ENCODE assay signal across 7 mouse cellular contexts in genomic region chr19:6426703-6427500, GRCm38 (mm10). TPM values are rescaled to one million over a fixed set of nuclear protein-coding genes. Genes with fewer than 3 reads are reported as not detected.
DNase-seq lines count a peak whose midpoint lies in the region; ATAC-seq and TF ChIP-seq lines count a peak whose summit lies in the region.

No protein-coding gene starts in this region.

- 19% methylated on average over 13 of the region's 13 CpGs for WGBS in hindbrain, embryonic 12.5 days
- WGBS in liver, embryonic 14.5 days (ENCODE audit: insufficient replicate concordance): 15% methylated on average over 13 of the region's 13 CpGs

- peak; percentile 34 for DNase-seq in thymus, postnatal 0 days (ENCODE audit: low spot score)
- no peak for DNase-seq in thymus, adult 18-20 months
- DNase-seq in c-Kit-positive CD71-positive TER-119-negative erythroid progenitor cells, embryonic 14.5 days (ENCODE audit: low read depth): peak; percentile 48
- DNase-seq in liver, embryonic 14.5 days (ENCODE audit: low read depth in 3 of 3, low spot score in 3 of 3): peak; percentile 27 to 33 (median 28)
- peak; percentile 66 for DNase-seq in splenic B cell, adult 2 months (ENCODE audit: low read depth, low spot score)

- H3K36me3 ChIP-seq in hindbrain, embryonic 12.5 days: peaks cover 11% of the 10 kb centered on the region; the same call in 1 of the 2 replicates
- H3K36me3 ChIP-seq in liver, embryonic 14.5 days (replicated peaks; ENCODE audit: control insufficient read depth, insufficient read depth, low read depth): no peaks in the 10 kb centered on the region
- H3K36me3 ChIP-seq in splenic B cell, adult 2 months (ENCODE audit: control insufficient read depth, insufficient read depth, low read length, poor library complexity, severe bottlenecking): no peaks in the 10 kb centered on the region

- no peak for TF ChIP-seq EP300 in liver, embryonic 14.5 days (IDR thresholded peaks at IDR 0.05; ENCODE audit: low read depth)

- no peaks in the 10 kb centered on the region for H3K9me3 ChIP-seq in hindbrain, embryonic 12.5 days (replicated peaks)
- no peaks in the 10 kb centered on the region for H3K9me3 ChIP-seq in liver, embryonic 14.5 days (ENCODE audit: control insufficient read depth, low read length)

- peaks cover 78% of the 10 kb centered on the region for H3K4me1 ChIP-seq in hindbrain, embryonic 12.5 days
- H3K4me1 ChIP-seq in liver, embryonic 14.5 days (replicated peaks; ENCODE audit: control insufficient read depth in 2 of 2, insufficient read depth in 2 of 2, low read length in 1 of 2): peaks cover 0 to 2% of the 10 kb centered on the region in 2 experiments; a peak in 1 of 4 replicates

- peaks cover 63% of the 10 kb centered on the region for H3K27me3 ChIP-seq in hindbrain, embryonic 12.5 days
- peaks cover 57% of the 10 kb centered on the region for H3K27me3 ChIP-seq in liver, embryonic 14.5 days (ENCODE audit: control insufficient read depth, insufficient read depth, low read length)
- 0 out of 2 replicates have a peak, but pooled peaks cover 3% of the 10 kb centered on the region for H3K27me3 ChIP-seq in splenic B cell, adult 2 months (ENCODE audit: control insufficient read depth, insufficient read depth, low read length, poor library complexity, severe bottlenecking)

- H3K4me2 ChIP-seq in hindbrain, embryonic 12.5 days (replicated peaks): peak overlapping the region; percentile 67
- H3K4me2 ChIP-seq in liver, embryonic 14.5 days (ENCODE audit: low read depth): no peak overlapping the region

- H3K4me3 ChIP-seq in hindbrain, embryonic 12.5 days: no peak overlapping the region
- H3K4me3 ChIP-seq in liver, embryonic 14.5 days (ENCODE audit: insufficient read depth in 1 of 2, low read depth in 2 of 2, low read length in 2 of 2): no peak overlapping the region

- TF ChIP-seq CTCF in liver, embryonic 14.5 days (IDR thresholded peaks at IDR 0.05; ENCODE audit: low read depth): no peak

- ATAC-seq in hindbrain, embryonic 12.5 days (ENCODE audit: low FRiP score): 0 out of 2 replicates have a peak, but pooled peaks have one; percentile 6
- no peak for ATAC-seq in liver, embryonic 14.5 days (ENCODE audit: insufficient read depth)
- ATAC-seq in erythroblast, adult 5-6 weeks (replicated peaks; ENCODE audit: low FRiP score, poor library complexity, severe bottlenecking): no peak

- peak overlapping the region; percentile 35; the same call in 1 of the 2 replicates for H3K27ac ChIP-seq in hindbrain, embryonic 12.5 days
- H3K27ac ChIP-seq in liver, embryonic 14.5 days: no peak overlapping the region

- H3K9ac ChIP-seq in hindbrain, embryonic 12.5 days: no peak overlapping the region
- no peak overlapping the region for H3K9ac ChIP-seq in liver, embryonic 14.5 days (replicated peaks)

RNA-seq across cellular contexts. Expression of gene Nrxn2, which starts 8.4 kb away (rescaled TPM):
- polyA plus RNA-seq in thymus, postnatal 0 days (2015; fragmentation: Nextera tagmentation; extraction: Ambion mirVana): 0.10 and 0.24 TPM in 2 replicates
- polyA plus RNA-seq in hindbrain, embryonic 12.5 days (2016; fragmentation: Nextera tagmentation; extraction: Ambion mirVana): 21.3 and 23.0 TPM in 2 replicates
- 0.46 and 0.74 TPM in 2 replicates for polyA plus RNA-seq in liver, embryonic 14.5 days (2012; rRNA removed)
- polyA plus RNA-seq in liver, embryonic 14.5 days (2014; fragmentation: Nextera tagmentation; extraction: Ambion mirVana): 0.27 and 0.47 TPM in 2 replicates
- total RNA-seq in erythroblast, adult 5-6 weeks (2015; ENCODE audit: low replicate concordance): not detected in 2 replicates
- total RNA-seq in erythroblast, adult 5-6 weeks (2017; ENCODE audit: low replicate concordance): not detected in 2 replicates

RNA-seq across cellular contexts. Expression of gene Rasgrp2, which starts 27.8 kb away (rescaled TPM):
- 195 and 206 TPM in 2 replicates for polyA plus RNA-seq in thymus, postnatal 0 days (2015; fragmentation: Nextera tagmentation; extraction: Ambion mirVana)
- polyA plus RNA-seq in hindbrain, embryonic 12.5 days (2016; fragmentation: Nextera tagmentation; extraction: Ambion mirVana): 20.0 and 23.0 TPM in 2 replicates
- 64.1 and 74.5 TPM in 2 replicates for polyA plus RNA-seq in liver, embryonic 14.5 days (2012; rRNA removed)
- polyA plus RNA-seq in liver, embryonic 14.5 days (2014; fragmentation: Nextera tagmentation; extraction: Ambion mirVana): 76.3 and 76.9 TPM in 2 replicates
- total RNA-seq in erythroblast, adult 5-6 weeks (2015; ENCODE audit: low replicate concordance): 55.4 and 90.1 TPM in 2 replicates
- total RNA-seq in erythroblast, adult 5-6 weeks (2017; ENCODE audit: low replicate concordance): 31.9 and 39.0 TPM in 2 replicates

RNA-seq across cellular contexts. Expression of gene Pygm, which starts 42.7 kb away (rescaled TPM):
- polyA plus RNA-seq in thymus, postnatal 0 days (2015; fragmentation: Nextera tagmentation; extraction: Ambion mirVana): 4.2 and 6.3 TPM in 2 replicates
- 1.8 and 3.9 TPM in 2 replicates for polyA plus RNA-seq in hindbrain, embryonic 12.5 days (2016; fragmentation: Nextera tagmentation; extraction: Ambion mirVana)
- 1.2 TPM in 2 replicates for polyA plus RNA-seq in liver, embryonic 14.5 days (2012; rRNA removed)
- 1.2 and 1.3 TPM in 2 replicates for polyA plus RNA-seq in liver, embryonic 14.5 days (2014; fragmentation: Nextera tagmentation; extraction: Ambion mirVana)
- total RNA-seq in erythroblast, adult 5-6 weeks (2015; ENCODE audit: low replicate concordance): not detected in 2 replicates
- total RNA-seq in erythroblast, adult 5-6 weeks (2017; ENCODE audit: low replicate concordance): not detected in 2 replicates

Comparison
In these comparisons a context has a peak if more than half of its experiments do, and no peak if none do; other contexts are left out.
1. DNase-seq: peak in thymus, postnatal 0 days (single experiment), c-Kit-positive CD71-positive TER-119-negative erythroid progenitor cells, embryonic 14.5 days (single experiment), liver, embryonic 14.5 days (3 of 3) and splenic B cell, adult 2 months (single experiment); none in thymus, adult 18-20 months (0 of 2).
2. RNA of gene Nrxn2, which starts 8.4 kb away (polyA plus RNA-seq): 21.3 to 23.0 TPM in hindbrain, embryonic 12.5 days; 0.27 to 0.74 TPM in liver, embryonic 14.5 days and 0.10 to 0.24 TPM in thymus, postnatal 0 days; every median in the first group is over 10 times any median in the second.